Mouse (Mus musculus) limb, embryonic 11.5 days (tissue): ENCODE results near the gene Ppp1r11. TPM values are rescaled to one million over a fixed set of nuclear protein-coding genes. Genes with fewer than 3 reads are reported as not detected.

Experiments used
- ATAC-seq: fragments of 200-750 bp; cut with Nextera tagmentation; 2 replicates; pipeline ENCODE4 v1.8.0; 2017; ENCODE audit warnings: low read depth; ENCODE audit not compliant: insufficient number of reproducible peaks, low FRiP score, low TSS enrichment
- DNase-seq: peaks from one replicate; pipeline ENCODE4 v3.0.0-alpha.2; 2015; ENCODE audit warnings: low spot score
- H3K27ac ChIP-seq: fragments of 300-500 bp; sonication (generic); replicated peaks from 2 replicates; pipeline ENCODE4 v1.5.1; 2014; ENCODE audit warnings: low read depth, mild to moderate bottlenecking, low read length
- H3K27me3 ChIP-seq: fragments of 300-500 bp; sonication (generic); 2 replicates; pipeline ENCODE4 v1.6.1; 2014; ENCODE audit warnings: mild to moderate bottlenecking, low read length, mixed read lengths; ENCODE audit not compliant: control insufficient read depth, insufficient read depth
- H3K36me3 ChIP-seq: fragments of 300-500 bp; sonication (generic); 2 replicates; pipeline ENCODE4 v1.6.1; 2014; ENCODE audit warnings: mild to moderate bottlenecking, low read length, moderate library complexity, mixed read lengths; ENCODE audit not compliant: control insufficient read depth, insufficient read depth
- H3K4me1 ChIP-seq: fragments of 300-500 bp; sonication (generic); 2 replicates; pipeline ENCODE4 v1.6.1; 2014; ENCODE audit warnings: low read length, mixed read lengths; ENCODE audit not compliant: control insufficient read depth, insufficient read depth
- H3K4me2 ChIP-seq: fragments of 300-500 bp; sonication (generic); 2 replicates; pipeline ENCODE4 v1.6.1; 2014; ENCODE audit warnings: low read depth, mild to moderate bottlenecking, moderate library complexity; ENCODE audit not compliant: severe bottlenecking
- H3K4me3 ChIP-seq: fragments of 300-500 bp; sonication (generic); 2 replicates; pipeline ENCODE4 v1.5.1; 2014; ENCODE audit warnings: low read depth, low read length
- H3K9ac ChIP-seq: fragments of 300-500 bp; sonication (generic); 2 replicates; pipeline ENCODE4 v1.6.1; 2014; ENCODE audit warnings: mild to moderate bottlenecking, low read length
- H3K9me3 ChIP-seq: fragments of 300-500 bp; sonication (generic); 2 replicates; pipeline ENCODE4 v1.6.1; 2016; ENCODE audit warnings: low read length; ENCODE audit not compliant: control insufficient read depth
- WGBS: fragments of 180-500 bp; shearing (Covaris S2); extraction: QIAGEN DNeasy Blood & Tissue Kit; methylation state at CpG from one replicate; pipeline ENCODE4 v1.1.7; 2014; 5-methylcytosine and 5-hydroxymethylcytosine counted together
- polyA plus RNA-seq: library from polyadenylated mRNA; unstranded; fragments of >200 nt; fragmentation: Nextera tagmentation; extraction: Ambion mirVana; gene quantifications from 2 replicates; pipeline ENCODE4 v1.2.1, GENCODE M21; 2014

The Ppp1r11 gene
- 142 and 147 TPM in 2 replicates for polyA plus RNA-seq

DNA sequence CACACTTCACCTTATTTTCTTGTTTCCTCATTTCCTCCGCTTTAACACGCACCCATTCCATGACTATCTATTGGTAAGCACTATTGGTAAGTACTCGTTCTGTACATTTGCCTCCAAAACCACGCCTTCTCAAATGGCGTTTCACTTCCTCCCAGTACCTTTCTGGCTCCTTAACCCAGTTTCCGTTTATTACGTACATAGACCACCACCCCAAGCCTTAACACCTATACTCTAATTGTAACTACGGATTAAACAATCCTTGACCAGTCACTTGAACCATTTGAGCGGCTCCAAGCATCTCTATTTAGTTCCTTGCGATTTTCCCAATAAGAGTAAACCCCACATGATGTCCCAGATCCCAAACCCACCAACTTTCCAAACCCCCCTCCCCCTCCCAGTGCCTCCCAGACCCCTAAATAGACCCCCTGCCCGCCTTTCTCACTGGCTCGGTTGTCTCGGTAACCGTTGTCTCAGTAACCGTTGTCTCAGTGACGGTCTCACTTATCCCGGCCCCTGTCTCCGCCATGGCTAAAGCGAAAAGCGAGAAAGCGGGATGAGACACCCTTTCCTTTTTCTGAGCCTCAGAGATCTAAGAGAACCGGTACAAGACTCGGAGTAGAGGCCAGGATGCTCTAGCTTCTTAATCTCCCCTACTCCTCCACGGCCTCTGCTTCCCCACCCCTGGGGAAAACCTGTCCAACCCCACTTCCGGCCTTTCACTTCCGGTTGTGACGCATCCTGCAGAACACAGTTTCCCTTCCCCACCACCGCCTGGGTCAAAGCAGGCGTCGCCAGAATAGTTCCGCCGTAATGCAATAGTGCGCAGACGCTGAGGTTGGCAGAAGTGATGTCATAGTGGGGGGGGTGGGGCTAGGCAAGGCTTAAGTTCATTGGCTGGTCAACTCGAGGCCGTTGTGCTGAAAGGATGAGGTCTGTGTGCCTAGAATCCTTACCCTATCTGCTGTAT, at the start of gene Ppp1r11:
Ppp1r11 (minus strand) TSS at position 761 of the 967 bp plus-strand sequence.
- 3% methylated on average over 36 of the region's 36 CpGs for WGBS
- ATAC-seq (peak; percentile 93), DNase-seq (peak; percentile 96)
- Histone ChIP-seq H3K4me1 (0 out of 2 replicates have a peak, but pooled peaks cover 2% of the 10 kb centered on the region), H3K27ac (no peak within 1 kb of the TSS), H3K9ac (peak within 1 kb of the TSS; percentile 59), H3K36me3 (no peaks in the 10 kb centered on the region), H3K9me3 (no peaks in the 10 kb centered on the region), H3K27me3 (peaks cover 1% of the 10 kb centered on the region; the same call in 1 of the 2 replicates), H3K4me3 (peak within 1 kb of the TSS; percentile 56), H3K4me2 (peak within 1 kb of the TSS; percentile 66)

DNA sequence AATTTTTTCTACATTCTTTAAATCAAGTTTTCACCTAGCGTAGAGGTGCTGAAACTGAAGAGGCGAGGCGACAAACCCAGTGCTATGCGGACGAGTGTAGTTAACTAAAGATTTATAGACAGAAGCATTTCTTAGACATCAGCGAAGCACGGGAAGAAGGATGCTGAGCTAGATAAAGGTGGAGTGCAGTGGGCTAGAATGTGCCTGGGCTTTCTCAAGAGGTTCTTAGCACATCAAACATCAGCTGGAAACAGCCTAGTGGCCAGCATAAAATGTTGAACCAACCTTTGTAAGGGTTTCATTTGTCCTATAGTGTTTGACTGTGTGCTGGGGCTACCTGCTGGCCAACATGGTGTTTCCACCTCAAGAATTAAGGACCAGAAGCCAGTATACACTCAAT, 49.3 kb upstream of the Ppp1r11 start, which contains the start of gene Zfp57:
Zfp57 (plus strand) TSS at position 301 of the 400 bp plus-strand sequence.
- no peak within 1 kb of the TSS for H3K9ac ChIP-seq
- no peak within 1 kb of the TSS for H3K27ac ChIP-seq
- H3K9me3 ChIP-seq: no peaks in the 10 kb centered on the region
- no peak for ATAC-seq
- WGBS: 92% methylated on average over 7 of the region's 7 CpGs
- H3K4me1 ChIP-seq: no peaks in the 10 kb centered on the region
- H3K4me2 ChIP-seq: peak within 1 kb of the TSS; percentile 75
- peaks cover under 1% of the 10 kb centered on the region; the same call in 1 of the 2 replicates for H3K36me3 ChIP-seq
- H3K4me3 ChIP-seq: peak within 1 kb of the TSS; percentile 75; the same call in 1 of the 2 replicates
- DNase-seq: no peak
- H3K27me3 ChIP-seq: no peaks in the 10 kb centered on the region

DNA sequence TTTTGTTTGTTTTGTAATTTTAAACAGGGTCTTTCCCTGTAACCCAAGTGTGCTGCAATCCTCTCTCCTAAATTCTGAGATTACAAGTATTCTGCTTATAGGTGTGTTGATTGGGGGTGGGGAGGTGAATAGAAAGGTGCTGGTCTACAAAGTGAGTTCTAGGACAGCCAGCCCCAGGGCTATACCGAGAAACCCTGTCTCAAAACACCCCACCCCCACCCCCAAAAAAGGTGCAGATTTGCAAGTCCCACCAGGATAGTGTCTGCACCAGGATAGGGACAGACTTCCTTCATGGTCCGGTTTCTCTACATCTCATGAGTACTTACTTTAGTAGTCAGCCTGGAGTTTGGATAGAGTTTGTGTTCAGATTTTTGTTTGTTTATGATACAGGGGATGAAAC, 46.9 kb upstream of the Ppp1r11 start:
- WGBS: 69% methylated on average over 2 of the region's 2 CpGs
- Histone ChIP-seq H3K9me3 (no peaks in the 10 kb centered on the region), H3K36me3 (no peaks in the 10 kb centered on the region), H3K4me2 (no peak overlapping the region), H3K27ac (no peak overlapping the region), H3K27me3 (no peaks in the 10 kb centered on the region), H3K4me3 (no peak overlapping the region), H3K9ac (no peak overlapping the region), H3K4me1 (no peaks in the 10 kb centered on the region)
- no peak for ATAC-seq
- no peak for DNase-seq

DNA sequence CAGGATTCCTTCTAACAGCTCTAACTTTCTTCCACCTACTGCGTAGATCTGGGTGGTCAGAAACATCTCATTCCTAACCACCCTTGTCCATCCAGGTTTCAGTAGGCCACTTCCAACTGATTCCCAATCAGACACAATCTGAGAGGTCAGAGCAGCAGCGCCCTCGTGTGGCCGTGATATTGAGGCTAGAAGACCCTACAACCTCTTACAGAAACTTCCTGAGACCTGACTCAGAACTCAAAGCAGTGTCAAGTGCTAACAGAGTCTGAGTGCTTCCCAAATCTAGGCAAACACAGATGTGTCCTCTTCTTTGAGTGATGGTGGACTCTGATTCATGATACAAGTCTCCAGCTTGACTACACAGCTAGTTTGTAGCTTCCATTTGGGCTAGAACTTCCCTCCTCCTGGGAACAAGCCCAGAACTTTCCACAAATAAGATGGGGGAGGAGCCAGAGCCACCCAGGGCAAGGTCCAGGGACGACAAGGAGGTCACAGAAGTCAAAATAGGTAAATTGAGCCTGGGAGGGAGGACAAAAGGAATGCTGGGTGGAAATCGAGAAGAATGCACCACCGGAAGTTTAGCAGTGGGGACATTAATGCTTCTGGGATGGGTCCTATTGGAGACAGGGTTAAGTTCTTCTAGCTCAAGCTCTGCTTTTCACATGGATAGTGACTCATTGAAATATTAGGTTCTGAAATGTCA, 45.6 kb upstream of the Ppp1r11 start:
- H3K4me3 ChIP-seq: no peak overlapping the region
- WGBS: 27% methylated on average over 7 of the region's 7 CpGs
- DNase-seq (peak; percentile 92), ATAC-seq (no peak)
- no peaks in the 10 kb centered on the region for H3K9me3 ChIP-seq
- no peak overlapping the region for H3K9ac ChIP-seq
- no peaks in the 10 kb centered on the region for H3K36me3 ChIP-seq
- no peaks in the 10 kb centered on the region for H3K4me1 ChIP-seq
- no peaks in the 10 kb centered on the region for H3K27me3 ChIP-seq
- no peak overlapping the region for H3K27ac ChIP-seq
- H3K4me2 ChIP-seq: no peak overlapping the region

DNA sequence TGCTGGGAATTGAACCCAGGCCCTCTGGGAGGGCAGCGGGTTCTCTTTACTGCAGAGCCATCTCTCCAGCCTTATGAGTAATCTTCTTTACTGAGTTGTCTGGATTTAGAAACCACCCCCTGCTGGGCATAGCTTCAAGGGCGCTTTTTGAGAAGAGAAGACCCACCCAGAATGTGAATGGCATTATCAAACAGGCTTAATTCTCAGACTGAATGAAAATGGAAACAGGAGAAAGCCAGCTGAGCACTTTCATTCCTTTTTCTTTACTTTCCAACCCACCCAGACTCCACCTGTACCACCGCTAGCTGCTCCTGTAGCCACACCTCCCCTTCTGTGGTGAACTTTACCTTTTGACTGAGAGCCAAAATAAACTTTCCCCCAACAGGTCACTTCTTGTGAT, 43.9 kb upstream of the Ppp1r11 start:
- no peak overlapping the region for H3K4me2 ChIP-seq
- H3K27me3 ChIP-seq: no peaks in the 10 kb centered on the region
- no peak overlapping the region for H3K9ac ChIP-seq
- no peak overlapping the region for H3K4me3 ChIP-seq
- DNase-seq (no peak), ATAC-seq (no peak)
- H3K9me3 ChIP-seq: no peaks in the 10 kb centered on the region
- no peaks in the 10 kb centered on the region for H3K36me3 ChIP-seq
- no peak overlapping the region for H3K27ac ChIP-seq
- WGBS: 79% methylated on average over 3 of the region's 3 CpGs
- H3K4me1 ChIP-seq: no peaks in the 10 kb centered on the region

DNA sequence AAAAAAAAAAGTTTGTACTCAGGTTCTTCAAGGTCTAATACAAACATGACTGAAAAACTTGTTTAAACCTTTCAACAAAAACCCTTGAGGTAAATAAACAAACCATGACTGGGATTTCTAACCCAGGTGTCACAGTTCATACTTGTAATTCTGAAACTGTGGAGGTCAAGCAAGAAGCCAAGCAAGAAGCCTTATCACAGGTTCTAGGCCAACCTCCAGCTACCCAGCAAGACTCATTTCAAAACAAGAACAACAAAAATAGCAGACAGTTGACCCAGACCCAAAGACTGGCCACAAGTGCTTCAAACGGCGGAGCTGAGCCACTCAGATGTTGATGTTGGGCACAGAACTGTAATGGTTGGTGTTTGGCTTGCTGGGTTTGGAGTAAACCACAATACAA, 43.0 kb upstream of the Ppp1r11 start:
- no peak overlapping the region for H3K4me3 ChIP-seq
- no peak overlapping the region for H3K9ac ChIP-seq
- H3K4me2 ChIP-seq: no peak overlapping the region
- WGBS: 86% methylated on average over 2 of the region's 2 CpGs
- ATAC-seq (no peak), DNase-seq (no peak)
- no peaks in the 10 kb centered on the region for H3K36me3 ChIP-seq
- no peaks in the 10 kb centered on the region for H3K4me1 ChIP-seq
- H3K9me3 ChIP-seq: no peaks in the 10 kb centered on the region
- H3K27ac ChIP-seq: no peak overlapping the region
- peaks cover 1% of the 10 kb centered on the region for H3K27me3 ChIP-seq

DNA sequence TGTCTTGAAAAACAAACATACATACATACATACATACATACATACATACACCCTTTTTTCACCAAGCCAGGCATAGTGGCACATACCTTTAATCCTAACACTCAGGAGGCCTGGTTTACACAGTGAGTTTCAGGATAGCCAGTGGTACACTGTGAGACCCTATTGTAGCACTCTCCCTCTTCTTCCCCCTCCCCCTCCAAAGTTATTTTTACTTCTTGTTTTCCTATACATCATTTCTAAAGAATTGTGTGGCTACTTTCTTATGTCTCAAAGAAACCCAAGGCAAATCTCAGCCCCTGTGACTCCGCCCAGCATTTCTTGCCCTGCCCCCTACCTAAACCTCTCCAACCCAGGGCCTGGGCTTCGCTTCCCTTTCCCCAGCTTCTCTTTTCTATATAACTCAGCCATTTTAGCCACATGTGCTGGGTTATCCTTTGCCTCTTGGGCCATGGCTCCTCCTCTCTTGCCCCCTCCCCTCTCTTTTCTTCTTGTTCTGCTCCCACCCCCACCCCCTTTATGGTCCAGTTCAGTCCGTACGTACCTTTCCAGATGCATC, 42.3 kb upstream of the Ppp1r11 start:
- Histone ChIP-seq H3K36me3 (no peaks in the 10 kb centered on the region), H3K9ac (no peak overlapping the region), H3K4me2 (no peak overlapping the region), H3K4me1 (no peaks in the 10 kb centered on the region), H3K27ac (no peak overlapping the region), H3K4me3 (no peak overlapping the region), H3K27me3 (peaks cover 8% of the 10 kb centered on the region), H3K9me3 (no peaks in the 10 kb centered on the region)
- no peak for ATAC-seq
- WGBS: 81% methylated on average over 4 of the region's 4 CpGs
- DNase-seq: no peak
